Mouse (Mus musculus) yolk sac, embryonic 10.5 days (tissue): Measurements from ENCODE around the gene Zmynd10.

ENCODE experiments used
- DNase-seq: peaks from one replicate; pipeline ENCODE4 v3.0.0-alpha.2; 2017; ENCODE audit warnings: low spot score

Gene Zmynd10

GRCm38 (mm10) chr9:107547026-107547425 is at the start of gene Zmynd10:
Gene Zmynd10 (plus strand): TSS chr9:107547298.
- DNase-seq, result peak; percentile 83

GRCm38 (mm10) chr9:107500708-107501286 is 46.3 kb upstream of the Zmynd10 start:
- DNase-seq, result no peak

DNA sequence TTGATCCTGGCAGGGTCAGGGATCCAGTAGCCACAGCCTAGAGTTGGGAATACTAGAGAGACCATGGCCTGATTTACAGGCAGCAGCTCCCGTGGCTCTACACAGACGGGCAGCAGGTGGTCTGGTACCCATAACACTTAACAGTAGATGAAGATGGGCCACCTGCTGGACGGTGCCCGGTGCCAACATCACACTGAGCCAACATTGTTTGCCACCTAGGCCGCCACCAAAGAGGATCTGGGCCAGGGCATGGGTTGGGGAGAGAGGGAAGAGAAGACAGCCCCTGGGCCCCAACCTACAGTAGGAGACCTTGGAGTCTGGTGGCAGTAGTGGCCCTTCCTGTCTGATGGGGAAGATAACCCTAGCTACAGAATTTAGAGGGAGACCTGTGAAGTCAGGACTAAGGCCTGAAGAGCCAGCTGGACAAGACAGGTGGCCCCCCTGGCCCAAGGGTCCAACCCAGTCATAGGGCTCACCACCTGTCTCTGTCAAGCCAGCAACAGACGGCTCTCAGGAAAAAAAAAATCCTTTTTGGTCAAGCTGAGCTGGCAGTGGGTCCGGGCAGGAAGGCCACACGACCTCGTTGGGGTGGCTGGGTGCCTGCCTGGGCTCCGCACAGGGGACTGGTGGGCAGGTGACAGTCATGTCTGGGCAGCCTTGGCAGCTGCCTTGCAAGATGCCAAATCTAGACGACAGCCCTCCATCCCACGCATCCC is 44.8 kb upstream of the Zmynd10 start:
- no peak for DNase-seq

DNA sequence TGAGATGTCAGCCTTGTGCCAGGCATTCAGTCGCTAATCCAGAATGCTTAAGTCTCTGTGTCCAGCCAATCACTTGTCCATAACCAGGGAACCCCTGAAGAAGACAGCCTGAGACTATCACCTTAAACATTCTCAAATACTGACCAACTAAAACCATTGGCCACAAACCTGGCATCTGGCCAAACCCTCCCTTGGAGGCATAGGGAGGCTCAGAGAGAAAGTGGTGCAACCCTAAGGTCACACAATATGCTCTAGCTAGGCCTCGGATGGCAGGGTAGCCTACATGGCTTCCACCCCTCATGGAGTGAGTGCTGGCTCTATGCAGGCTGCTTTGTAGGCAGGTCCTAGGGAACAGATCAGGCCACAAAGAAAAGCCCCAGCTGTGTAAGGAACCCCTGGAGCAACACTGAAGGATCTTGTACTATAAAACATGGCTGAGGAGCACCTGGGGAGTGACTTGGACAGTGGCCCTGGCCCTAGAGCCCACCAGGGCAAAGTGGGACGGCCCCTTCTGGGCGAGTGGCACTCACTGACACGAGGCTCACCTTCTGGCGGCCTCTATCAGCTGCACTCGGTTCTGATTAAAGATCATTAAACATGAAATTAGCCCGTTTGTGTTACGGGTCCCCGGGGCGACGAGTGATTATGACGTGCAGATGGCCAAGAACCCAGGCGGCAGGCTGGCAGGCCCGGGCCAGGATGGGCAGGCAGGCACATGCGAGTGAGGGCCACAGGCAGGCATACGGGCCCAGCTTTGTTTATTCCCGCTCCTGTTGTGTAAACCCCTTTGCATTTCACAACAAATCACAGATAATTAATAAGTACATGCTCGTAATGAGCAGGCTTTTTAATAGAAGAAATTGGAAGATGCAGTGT is 42.2 kb upstream of the Zmynd10 start:
- no peak for DNase-seq

GRCm38 (mm10) chr9:107508266-107508665 is 38.8 kb upstream of the Zmynd10 start:
- no peak for DNase-seq

DNA sequence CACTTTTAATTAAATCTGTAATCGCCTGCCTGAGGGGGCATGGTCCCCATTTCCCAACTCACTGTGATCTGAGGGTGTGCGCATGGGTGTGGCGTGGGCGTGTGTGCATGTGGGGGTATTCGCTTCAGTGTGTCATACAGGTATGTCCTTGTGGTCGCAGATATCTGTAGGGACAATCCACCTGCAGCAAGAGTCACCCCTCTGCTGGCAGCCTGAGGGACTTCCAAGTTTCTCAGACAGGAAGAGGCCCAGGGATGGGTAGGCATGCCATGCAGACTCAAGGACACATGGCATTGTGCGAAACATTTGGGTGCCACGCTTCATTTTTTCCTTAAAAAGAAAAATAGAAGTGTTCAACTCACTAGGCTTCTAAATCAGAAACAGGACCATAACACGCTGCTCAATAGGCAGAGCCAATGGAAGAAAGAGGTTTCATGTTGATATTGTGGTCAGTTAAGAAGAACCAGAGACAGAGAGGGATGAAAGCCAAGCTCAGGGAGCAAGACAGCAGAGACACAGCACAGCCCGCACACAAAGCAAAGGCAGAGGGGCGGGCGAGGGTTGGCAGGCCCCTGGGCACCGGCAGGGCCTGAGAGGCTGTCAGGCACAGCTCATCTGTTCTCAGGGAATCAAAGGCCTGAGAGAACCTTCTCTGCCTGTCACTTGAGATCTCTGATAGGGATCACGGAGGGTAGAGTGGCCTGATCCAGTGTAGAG is 36.6 kb upstream of the Zmynd10 start:
- DNase-seq, result no peak

- no peak for DNase-seq
Observed at GRCm38 (mm10) chr9:107511436-107511835, 35.7 kb upstream of the Zmynd10 start.

- DNase-seq, result no peak
Observed at GRCm38 (mm10) chr9:107512326-107512725, 34.8 kb upstream of the Zmynd10 start.

- peak; percentile 70 for DNase-seq
Observed at GRCm38 (mm10) chr9:107514303-107514955, 32.7 kb upstream of the Zmynd10 start.

DNA sequence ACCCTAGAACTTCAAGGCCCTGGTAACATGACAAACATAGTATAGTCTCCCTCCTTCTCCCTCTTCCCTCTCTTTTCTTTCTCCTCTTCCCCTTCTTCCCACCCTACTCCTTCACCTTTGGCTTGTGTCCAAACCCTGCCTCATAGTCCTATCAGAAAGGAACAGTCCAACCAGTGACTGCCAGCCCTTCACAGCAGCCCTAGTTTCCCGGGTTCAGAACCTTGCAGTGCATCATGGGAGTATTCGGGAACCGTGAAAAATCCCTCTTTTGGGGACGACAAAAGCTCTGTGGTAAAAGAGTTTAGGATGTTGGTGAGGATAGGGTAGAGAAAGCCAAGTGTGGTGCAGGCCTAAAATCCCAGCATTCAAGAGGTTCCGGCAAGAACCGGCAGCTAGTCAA is 26.8 kb upstream of the Zmynd10 start:
- no peak for DNase-seq

DNA sequence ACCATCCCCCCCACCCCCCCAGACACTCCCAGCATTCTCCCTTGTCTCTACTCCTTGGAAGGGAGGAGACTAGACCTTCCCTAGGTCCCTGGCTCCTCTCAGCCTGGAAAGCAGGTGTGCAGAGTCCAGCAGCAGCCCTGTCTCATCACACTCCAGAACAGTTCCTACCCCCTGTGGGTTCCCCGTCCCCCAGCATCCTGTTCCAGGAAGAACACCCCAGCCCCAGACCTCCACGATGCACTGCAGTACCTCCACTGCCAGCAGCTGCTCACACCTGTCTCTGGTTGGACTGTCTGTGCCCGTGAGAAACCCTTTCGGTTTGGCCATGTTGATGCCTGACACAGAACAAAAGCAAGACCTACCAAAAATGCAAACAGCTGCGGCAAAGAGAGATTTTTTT is 25.9 kb upstream of the Zmynd10 start:
- DNase-seq, result no peak

DNA sequence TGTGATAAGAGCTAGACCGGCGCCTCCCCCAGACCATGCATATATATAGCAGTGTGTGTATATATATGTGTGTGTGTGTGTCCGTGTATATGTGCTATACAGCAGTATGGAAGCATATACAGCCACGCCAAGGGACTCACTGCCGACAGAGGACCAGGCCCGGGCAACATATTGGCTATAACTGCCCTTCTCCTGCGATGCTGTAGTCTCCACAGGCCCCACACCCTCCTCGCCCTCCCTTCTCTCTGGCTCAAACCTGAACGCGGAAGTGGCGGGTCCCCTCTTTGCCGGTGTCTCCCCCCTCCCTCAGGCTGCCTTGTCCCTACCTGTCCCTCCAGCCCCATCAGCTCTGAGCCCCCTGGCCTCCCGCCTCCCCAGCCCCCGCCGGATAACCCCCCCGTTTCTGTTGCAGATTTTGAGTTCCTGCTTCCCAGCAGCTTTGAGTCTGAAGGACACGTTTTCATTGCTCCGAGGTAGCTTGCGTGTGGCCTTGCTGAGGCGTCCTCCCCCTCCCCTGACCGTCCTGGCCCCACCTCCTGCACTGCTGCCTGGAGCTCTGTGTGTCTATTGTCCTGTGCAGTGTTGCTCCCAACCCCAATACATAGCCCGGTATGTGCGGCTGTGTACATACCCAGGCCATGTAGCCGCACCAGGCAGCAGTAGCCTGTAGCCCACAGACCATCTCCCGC is 25.2 kb upstream of the Zmynd10 start:
- no peak for DNase-seq

DNA sequence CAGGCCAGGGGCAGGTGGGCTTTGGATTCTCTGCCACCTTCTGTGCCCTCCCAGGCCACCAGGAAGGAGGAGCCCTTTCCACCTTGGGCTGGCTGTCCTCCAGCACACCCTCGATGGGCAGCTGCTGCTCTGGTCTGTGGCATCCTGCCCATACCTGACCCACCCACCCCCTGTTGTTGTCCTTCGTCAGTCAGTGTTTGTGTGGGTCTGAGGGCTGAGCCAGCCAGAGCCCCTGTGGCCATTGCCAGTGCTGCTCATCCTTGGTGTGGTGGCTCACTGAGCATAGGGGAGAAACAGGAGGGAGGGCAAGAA is 24.7 kb upstream of the Zmynd10 start:
- no peak for DNase-seq

- peak; percentile 87 for DNase-seq
Observed at GRCm38 (mm10) chr9:107526198-107527026, 20.7 kb upstream of the Zmynd10 start.

- DNase-seq, result peak; percentile 94
Observed at GRCm38 (mm10) chr9:107533791-107534407, 13.2 kb upstream of the Zmynd10 start, which contains the start of gene Tmem115. Gene Tmem115 (plus strand): TSS chr9:107533945.

GRCm38 (mm10) chr9:107534408-107535202 is 12.5 kb upstream of the Zmynd10 start:
- peak; percentile 36 for DNase-seq

- DNase-seq, result no peak
Observed at GRCm38 (mm10) chr9:107538231-107538630, 8.9 kb upstream of the Zmynd10 start.

- DNase-seq, result no peak
Observed at GRCm38 (mm10) chr9:107538711-107539110, 8.4 kb upstream of the Zmynd10 start.

DNA sequence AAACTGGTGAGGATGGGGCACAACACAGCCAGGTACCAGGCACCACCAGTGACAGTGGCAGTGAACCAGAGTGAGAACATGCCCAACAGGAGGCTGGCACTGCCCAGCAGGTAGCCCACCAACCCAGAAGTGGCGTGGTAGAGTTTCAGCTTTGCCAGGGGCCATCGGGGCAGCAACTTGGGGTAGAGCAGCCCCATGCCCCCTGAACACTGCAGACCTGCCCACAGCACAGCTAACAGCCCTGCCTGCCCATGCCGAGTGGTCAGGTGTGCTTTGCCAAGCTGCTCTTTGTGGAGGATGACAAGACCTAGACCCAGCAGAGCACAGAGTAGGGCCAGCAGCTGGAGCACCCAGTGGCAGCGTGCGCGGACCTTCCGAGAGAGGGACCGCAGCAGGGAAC is 7.2 kb upstream of the Zmynd10 start:
- DNase-seq, result no peak
